In genomic region chr11:100004846-100005245, GRCm38 (mm10) we compare ENCODE assay signal across 9 mouse cellular contexts. TPM values are rescaled to one million over a fixed set of nuclear protein-coding genes. Genes with fewer than 3 reads are reported as not detected.
DNase-seq lines count a peak whose midpoint lies in the region; TF ChIP-seq lines count a peak whose summit lies in the region.
"Had no signal": no experiment of that assay in that cellular context is flagged by ENCODE, and none has a peak within 500 bp of the region (broad histone marks: within the 10 kb centered on the region; RNA-seq: fewer than 3 reads in every experiment).

No protein-coding gene starts in this region.

- peak; percentile 71 for TF ChIP-seq CTCF in cortical plate, adult 2 months (IDR thresholded peaks at IDR 0.05; ENCODE audit: extremely low read depth, insufficient read depth, low read length)

- TF ChIP-seq POLR2A in cortical plate, adult 2 months (IDR thresholded peaks at IDR 0.05; ENCODE audit: extremely low read depth, insufficient read depth, low read length) = no peak

- H3K27ac ChIP-seq in cortical plate, adult 2 months (ENCODE audit: insufficient read depth, low read length) = no peak overlapping the region

- H3K4me3 ChIP-seq in cortical plate, adult 2 months (ENCODE audit: insufficient read depth, low read length) = no peak overlapping the region

- intact Hi-C loops in gastrocnemius, postnatal 36 days (cut with DNase I) = loop anchor here (2.0 kb wide), 1 partner anchor 540 kb away; no protein-coding TSS in a partner anchor

- DNase-seq in gastrocnemius, postnatal 10 days = peak; percentile 36
- no peak for DNase-seq in gastrocnemius, postnatal 36 days
- DNase-seq in urinary bladder, postnatal 14 days (ENCODE audit: low spot score) = peak; percentile 79
- no peak for DNase-seq in urinary bladder, postnatal 10 days (ENCODE audit: low spot score)
- peak; percentile 39 to 58 for DNase-seq in kidney, postnatal 25 days
- peak; percentile 77 for DNase-seq in lung, postnatal 10 days
- peak; percentile 57 to 59 for DNase-seq in urinary bladder, postnatal 36 days (ENCODE audit: low spot score in 2 of 2)

- H3K4me1 ChIP-seq in cortical plate, adult 2 months (ENCODE audit: control insufficient read depth, insufficient read depth, low read length) = no peaks in the 10 kb centered on the region

RNA-seq across cellular contexts. Expression of gene Krtap17-1, which starts 11.1 kb away (rescaled TPM):
- not detected for total RNA-seq in gastrocnemius, postnatal 10 days (2021)
- not detected for total RNA-seq in gastrocnemius, postnatal 36 days (2021)
- not detected in 2 replicates for polyA plus RNA-seq in cortical plate, adult 2 months (2012; rRNA removed)
- polyA plus RNA-seq: liver, embryonic 16.5 days had no signal

RNA-seq across cellular contexts. Expression of gene Krt33a, which starts 11.2 kb away (rescaled TPM):
- not detected for total RNA-seq in gastrocnemius, postnatal 10 days (2021)
- total RNA-seq in gastrocnemius, postnatal 36 days (2021) = not detected
- polyA plus RNA-seq in cortical plate, adult 2 months (2012; rRNA removed) = 0.06 TPM in 1 of 2 replicates, not detected in the other
- polyA plus RNA-seq: liver, embryonic 16.5 days had no signal

RNA-seq across cellular contexts. Expression of gene Krtap16-1, which starts 18.4 kb away (rescaled TPM):
- not detected for total RNA-seq in gastrocnemius, postnatal 10 days (2021)
- total RNA-seq in gastrocnemius, postnatal 36 days (2021) = not detected
- not detected in 2 replicates for polyA plus RNA-seq in cortical plate, adult 2 months (2012; rRNA removed)
- polyA plus RNA-seq: liver, embryonic 16.5 days had no signal

RNA-seq across cellular contexts. Expression of gene Krt33b, which starts 24.8 kb away (rescaled TPM):
- under 1 TPM; 0.38 to 0.45 TPM for total RNA-seq in gastrocnemius, postnatal 10 days (2021)
- total RNA-seq in gastrocnemius, postnatal 36 days (2021) = not detected
- polyA plus RNA-seq in cortical plate, adult 2 months (2012; rRNA removed) = not detected in 2 replicates
- polyA plus RNA-seq: liver, embryonic 16.5 days had no signal

RNA-seq across cellular contexts. Expression of gene Krtap29-1, which starts 26.0 kb away (rescaled TPM):
- total RNA-seq in gastrocnemius, postnatal 10 days (2021) = not detected
- total RNA-seq in gastrocnemius, postnatal 36 days (2021) = not detected
- not detected in 2 replicates for polyA plus RNA-seq in cortical plate, adult 2 months (2012; rRNA removed)
- polyA plus RNA-seq: liver, embryonic 16.5 days had no signal

Comparison
In these comparisons a context has a peak if more than half of its experiments do, and no peak if none do; other contexts are left out.
1. DNase-seq: peak in gastrocnemius, postnatal 10 days (single experiment), urinary bladder, postnatal 14 days (single experiment), kidney, postnatal 25 days (2 of 2), lung, postnatal 10 days (single experiment) and urinary bladder, postnatal 36 days (2 of 2); none in gastrocnemius, postnatal 36 days (0 of 2) and urinary bladder, postnatal 10 days (single experiment).